Mouse (Mus musculus) adrenal gland, postnatal 4 days (tissue): ENCODE measurements around the gene Vps13d. TPM values are rescaled to one million over a fixed set of nuclear protein-coding genes. Genes with fewer than 3 reads are reported as not detected.

Experiments used
- DNase-seq, 2 experiments: peaks; one replicate each; pipeline ENCODE4 v3.0.0; 2021 to 2022; ENCODE audit warnings: low spot score in 2 of 2, mixed read lengths in 2 of 2
- total RNA-seq, 2 experiments: library from RNA; stranded (reverse); gene quantifications; 2 replicates each; pipeline ENCODE4 v1.2.3; 2021

The Vps13d gene
- total RNA-seq, 2 experiments from 2014 or later, result 58.4 to 59.0 TPM

- DNase-seq, result no peak
Measured at GRCm38 (mm10) chr4:145041223-145041870, 153.5 kb downstream of the Vps13d start.

- no peak for DNase-seq
Measured at GRCm38 (mm10) chr4:145037631-145038416, 157.0 kb downstream of the Vps13d start.

- DNase-seq, result no peak
Measured at GRCm38 (mm10) chr4:145037006-145037405, 157.8 kb downstream of the Vps13d start.

- DNase-seq, result no peak
Measured at GRCm38 (mm10) chr4:145035450-145035849, 159.4 kb downstream of the Vps13d start.

- DNase-seq, result no peak
Measured at GRCm38 (mm10) chr4:145034506-145035243, 160.1 kb downstream of the Vps13d start.

GRCm38 (mm10) chr4:145033392-145033791 lies 161.4 kb downstream of the Vps13d start:
- DNase-seq, result no peak

- DNase-seq, result no peak
Measured at GRCm38 (mm10) chr4:145032637-145033036, 162.2 kb downstream of the Vps13d start.

- no peak for DNase-seq
Measured at GRCm38 (mm10) chr4:145031510-145031909, 163.3 kb downstream of the Vps13d start.

GRCm38 (mm10) chr4:145026449-145026851 lies 168.4 kb downstream of the Vps13d start:
- no peak for DNase-seq

GRCm38 (mm10) chr4:145025409-145025762 lies 169.4 kb downstream of the Vps13d start:
- no peak for DNase-seq

- no peak for DNase-seq
Measured at GRCm38 (mm10) chr4:145024694-145025408, 170.0 kb downstream of the Vps13d start.

- no peak for DNase-seq
Measured at GRCm38 (mm10) chr4:145023911-145024310, 170.9 kb downstream of the Vps13d start.

- no peak for DNase-seq
Measured at GRCm38 (mm10) chr4:145022815-145023214, 172.0 kb downstream of the Vps13d start.

- DNase-seq, result no peak
Measured at GRCm38 (mm10) chr4:145022211-145022610, 172.6 kb downstream of the Vps13d start.

GRCm38 (mm10) chr4:145020383-145020782 lies 174.4 kb downstream of the Vps13d start:
- DNase-seq, result no peak

GRCm38 (mm10) chr4:145019121-145019714 lies 175.6 kb downstream of the Vps13d start:
- DNase-seq, result no peak

GRCm38 (mm10) chr4:145017745-145018144 lies 177.1 kb downstream of the Vps13d start:
- DNase-seq, result no peak

- DNase-seq, result no peak
Measured at GRCm38 (mm10) chr4:145016669-145017068, 178.1 kb downstream of the Vps13d start.

GRCm38 (mm10) chr4:145014632-145014960 lies 180.2 kb downstream of the Vps13d start:
- no peak for DNase-seq

- DNase-seq, result no peak
Measured at GRCm38 (mm10) chr4:145013760-145014631, 180.8 kb downstream of the Vps13d start.
